Mouse (Mus musculus) forebrain, embryonic 11.5 days (tissue): ENCODE measurements around the gene Aven. TPM values are rescaled to one million over a fixed set of nuclear protein-coding genes. Genes with fewer than 3 reads are reported as not detected.

Experiments used
- ATAC-seq: fragments of 200-750 bp; cut with Nextera tagmentation; replicated peaks from 2 replicates; pipeline ENCODE4 v1.8.0; 2017; ENCODE audit warnings: moderate TSS enrichment; ENCODE audit not compliant: low FRiP score
- DNase-seq: peaks from one replicate; pipeline ENCODE4 v3.0.0-alpha.2; 2017; ENCODE audit warnings: low spot score
- H3K27ac ChIP-seq: fragments of 300-500 bp; sonication (generic); 2 replicates; pipeline ENCODE4 v1.5.1; 2014; ENCODE audit warnings: low read depth, low read length
- H3K27me3 ChIP-seq: fragments of 300-500 bp; sonication (generic); 2 replicates; pipeline ENCODE4 v1.6.1; 2014; ENCODE audit warnings: mild to moderate bottlenecking, low read length, mixed read lengths; ENCODE audit not compliant: control insufficient read depth, insufficient read depth
- H3K36me3 ChIP-seq: fragments of 300-500 bp; sonication (generic); 2 replicates; pipeline ENCODE4 v1.6.1; 2014; ENCODE audit warnings: mild to moderate bottlenecking, low read length, moderate library complexity, mixed read lengths; ENCODE audit not compliant: control insufficient read depth, insufficient read depth
- H3K4me1 ChIP-seq: fragments of 300-500 bp; sonication (generic); replicated peaks from 2 replicates; pipeline ENCODE4 v1.6.1; 2014; ENCODE audit warnings: low read length, mixed read lengths; ENCODE audit not compliant: control insufficient read depth, insufficient read depth
- H3K4me2 ChIP-seq: fragments of 300-500 bp; sonication (generic); 2 replicates; pipeline ENCODE4 v1.6.1; 2014; ENCODE audit warnings: low read depth, mild to moderate bottlenecking, low read length, moderate library complexity, mixed read lengths; ENCODE audit not compliant: severe bottlenecking
- H3K4me3 ChIP-seq: fragments of 300-500 bp; sonication (generic); 2 replicates; pipeline ENCODE4 v1.5.1; 2014; ENCODE audit warnings: low read depth, low read length
- H3K9ac ChIP-seq: fragments of 300-500 bp; sonication (generic); 2 replicates; pipeline ENCODE4 v1.6.1; 2014; ENCODE audit warnings: low read length
- H3K9me3 ChIP-seq: fragments of 300-500 bp; sonication (generic); 2 replicates; pipeline ENCODE4 v1.6.1; 2016; ENCODE audit warnings: low read length, mixed read lengths; ENCODE audit not compliant: control insufficient read depth
- WGBS: fragments of 180-500 bp; shearing (Covaris S2); extraction: QIAGEN DNeasy Blood & Tissue Kit; methylation state at CpG from one replicate; pipeline ENCODE4 v1.1.7; 2014; 5-methylcytosine and 5-hydroxymethylcytosine counted together
- polyA plus RNA-seq: library from polyadenylated mRNA; unstranded; fragments of >200 nt; fragmentation: Nextera tagmentation; extraction: Ambion mirVana; gene quantifications from 2 replicates; pipeline ENCODE4 v1.2.1, GENCODE M21; 2014

Gene Aven
- polyA plus RNA-seq, 1 experiment from 2014 or later, result 6.1 TPM

DNA sequence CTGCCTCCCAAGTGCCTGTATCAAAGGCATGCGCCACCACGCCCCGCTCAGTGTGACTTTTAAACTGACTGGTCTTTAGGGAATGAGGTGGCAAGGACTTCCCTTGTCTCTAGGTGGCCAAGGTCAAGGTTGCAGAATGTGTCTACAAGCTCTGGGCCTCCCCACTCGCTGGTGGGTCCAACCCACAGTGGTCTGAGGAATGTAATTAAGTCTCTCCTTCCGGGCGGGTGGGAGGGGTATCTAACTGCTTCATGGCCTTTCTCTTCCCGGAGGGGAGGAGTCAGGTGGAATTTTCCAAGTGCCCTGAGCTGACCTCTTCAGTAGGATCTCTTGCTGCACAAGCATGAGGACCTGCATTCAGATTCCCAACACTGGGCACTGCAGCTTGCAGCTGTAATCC, 5.1 kb downstream of the Aven start:
- no peak for ATAC-seq
- Histone ChIP-seq H3K27ac (no peak overlapping the region), H3K4me2 (no peak overlapping the region), H3K27me3 (no peaks in the 10 kb centered on the region), H3K9ac (no peak overlapping the region), H3K9me3 (no peaks in the 10 kb centered on the region), H3K4me3 (no peak overlapping the region), H3K4me1 (no peaks in the 10 kb centered on the region; the same call in 1 of the 2 replicates), H3K36me3 (no peaks in the 10 kb centered on the region)
- DNase-seq, result no peak
- 75% methylated on average over 7 of the region's 7 CpGs for WGBS

DNA sequence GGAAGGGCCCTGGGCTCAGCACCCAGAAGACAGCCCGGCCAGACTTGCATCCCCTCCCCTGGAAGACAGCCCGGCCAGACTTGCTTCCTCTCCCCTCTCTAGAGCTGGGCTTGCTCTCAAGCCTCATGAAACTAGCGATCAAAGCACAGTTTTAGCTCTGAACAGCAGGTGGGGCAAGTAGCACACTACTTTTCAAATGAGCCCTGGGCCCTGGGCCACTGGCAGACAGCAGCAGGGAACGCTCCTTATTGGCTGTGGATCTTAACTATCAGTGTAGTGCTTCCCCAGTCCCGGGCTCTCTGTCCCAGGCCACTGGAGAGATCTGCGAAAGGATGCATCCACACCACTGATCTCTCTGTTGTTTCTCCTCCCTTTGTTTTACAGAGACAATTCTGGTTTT, 8.4 kb downstream of the Aven start:
- DNase-seq (peak; percentile 80), ATAC-seq (peak; percentile 91)

DNA sequence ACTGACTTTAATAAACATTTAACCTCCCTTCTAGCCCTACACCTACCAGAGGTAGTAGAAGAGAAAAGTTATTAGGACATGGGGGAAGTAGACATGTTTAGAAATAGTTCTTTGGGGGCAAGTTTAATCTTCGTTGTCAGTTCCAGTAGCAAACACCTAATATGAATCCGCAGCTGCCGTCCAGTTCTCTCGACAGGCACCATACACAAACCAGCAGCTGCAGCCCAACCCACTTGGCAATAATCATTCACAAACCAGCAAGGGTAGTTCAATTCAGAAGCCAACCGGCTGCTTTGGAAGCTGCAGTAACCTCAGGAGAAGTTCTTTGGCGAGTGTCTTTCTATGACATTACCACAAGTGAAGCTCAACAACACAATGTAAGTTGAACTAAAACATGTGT, 11.2 kb downstream of the Aven start:
- no peak overlapping the region for H3K4me3 ChIP-seq
- no peak for ATAC-seq
- H3K27me3 ChIP-seq, result no peaks in the 10 kb centered on the region
- no peaks in the 10 kb centered on the region for H3K36me3 ChIP-seq
- no peaks in the 10 kb centered on the region; the same call in 1 of the 2 replicates for H3K4me1 ChIP-seq
- H3K27ac ChIP-seq, result no peak overlapping the region
- no peaks in the 10 kb centered on the region for H3K9me3 ChIP-seq
- H3K4me2 ChIP-seq, result no peak overlapping the region
- no peak overlapping the region for H3K9ac ChIP-seq
- DNase-seq, result no peak
- WGBS, result 91% methylated on average over 6 of the region's 6 CpGs

More for the DNA sequence above, 8.4 kb downstream of the Aven start:
- Histone ChIP-seq H3K4me3 (no peak overlapping the region), H3K36me3 (no peaks in the 10 kb centered on the region), H3K4me2 (no peak overlapping the region), H3K9me3 (no peaks in the 10 kb centered on the region), H3K27me3 (no peaks in the 10 kb centered on the region), H3K9ac (no peak overlapping the region; the same call in none of the 2 replicates), H3K4me1 (no peaks in the 10 kb centered on the region; the same call in 1 of the 2 replicates), H3K27ac (no peak overlapping the region)
- WGBS, result 9% methylated on average over 6 of the region's 6 CpGs

DNA sequence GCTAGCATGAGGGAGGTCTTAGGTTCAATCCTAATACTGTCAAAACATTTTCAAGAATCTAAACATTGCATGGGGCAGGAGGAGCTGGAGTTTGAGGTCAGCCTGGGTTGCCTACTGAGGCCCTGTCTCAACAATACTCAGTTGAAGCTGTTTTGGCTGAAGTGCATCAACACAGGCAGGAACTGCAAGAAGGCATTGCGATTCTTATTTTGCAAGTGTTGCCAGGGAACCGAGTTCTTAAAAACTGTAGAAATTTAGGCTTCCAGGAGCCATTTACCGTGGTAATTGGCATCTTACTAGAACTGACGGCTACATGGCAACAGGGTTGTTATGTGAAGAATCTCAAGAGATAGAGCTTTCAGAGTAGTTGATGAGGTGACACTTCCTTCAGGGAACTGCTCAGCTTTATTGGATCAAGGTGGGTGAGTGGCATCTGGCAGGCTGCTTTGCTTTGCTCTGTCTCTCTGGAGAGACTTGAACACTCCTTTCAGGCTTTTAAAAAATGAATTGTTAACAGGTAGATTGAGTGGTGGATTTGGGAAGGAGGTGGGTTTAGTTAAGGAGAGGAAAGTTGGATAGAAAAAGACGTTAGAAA, 14.2 kb downstream of the Aven start:
- H3K27ac ChIP-seq, result no peak overlapping the region
- no peak overlapping the region for H3K4me3 ChIP-seq
- WGBS, result 79% methylated on average over 5 of the region's 5 CpGs
- ATAC-seq, result no peak
- no peak overlapping the region for H3K9ac ChIP-seq
- no peaks in the 10 kb centered on the region for H3K36me3 ChIP-seq
- H3K9me3 ChIP-seq, result no peaks in the 10 kb centered on the region
- DNase-seq, result no peak
- H3K4me1 ChIP-seq, result no peaks in the 10 kb centered on the region
- H3K4me2 ChIP-seq, result no peak overlapping the region
- no peaks in the 10 kb centered on the region for H3K27me3 ChIP-seq

DNA sequence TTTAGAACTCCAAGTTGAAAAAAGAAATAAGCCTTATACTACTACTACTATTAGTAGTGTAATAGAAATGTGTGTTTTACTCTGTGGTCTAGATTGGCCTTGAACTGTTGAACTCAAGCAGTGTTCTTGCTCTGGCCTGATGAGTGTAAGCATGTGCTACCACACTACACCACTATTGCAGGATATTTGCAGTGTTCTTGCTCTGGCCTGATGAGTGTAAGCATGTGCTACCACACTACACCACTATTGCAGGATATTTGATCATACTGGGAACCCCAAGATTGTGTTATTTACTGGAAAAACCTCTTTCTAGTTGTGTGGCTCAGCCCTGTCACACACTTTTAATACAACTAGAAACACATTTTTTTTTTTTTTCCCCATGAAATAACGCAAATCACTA, 14.7 kb downstream of the Aven start:
- ATAC-seq (no peak), DNase-seq (no peak)
- Histone ChIP-seq H3K9ac (no peak overlapping the region), H3K27ac (no peak overlapping the region), H3K4me1 (no peaks in the 10 kb centered on the region), H3K27me3 (no peaks in the 10 kb centered on the region), H3K4me3 (no peak overlapping the region), H3K4me2 (no peak overlapping the region), H3K36me3 (no peaks in the 10 kb centered on the region), H3K9me3 (no peaks in the 10 kb centered on the region)
- WGBS, result 97% methylated on average over 1 of the region's 1 CpGs

DNA sequence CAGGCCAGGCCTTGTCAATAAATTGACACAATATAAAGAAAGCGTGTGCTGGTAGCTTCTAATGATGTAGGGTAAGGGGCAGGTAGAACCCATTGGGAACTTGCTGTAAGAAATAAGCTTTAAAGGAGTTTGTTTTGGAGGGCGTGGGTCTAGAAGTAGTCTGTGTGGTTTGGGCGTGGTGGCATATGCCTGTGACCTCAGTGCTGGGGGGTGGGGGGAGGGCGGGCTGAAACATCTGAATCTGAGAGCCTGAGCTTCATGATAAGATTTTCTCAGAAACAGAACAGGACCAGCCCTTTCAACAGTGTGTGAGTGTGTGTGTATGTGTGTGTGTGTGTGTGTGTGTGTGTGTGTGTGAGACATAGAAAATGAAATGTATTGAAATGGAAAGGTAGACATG, 17.4 kb downstream of the Aven start:
- H3K27me3 ChIP-seq, result no peaks in the 10 kb centered on the region
- no peaks in the 10 kb centered on the region for H3K4me1 ChIP-seq
- WGBS, result 89% methylated on average over 4 of the region's 4 CpGs
- no peaks in the 10 kb centered on the region for H3K9me3 ChIP-seq
- DNase-seq (no peak), ATAC-seq (no peak)
- no peak overlapping the region for H3K4me3 ChIP-seq
- no peak overlapping the region for H3K4me2 ChIP-seq
- no peak overlapping the region for H3K27ac ChIP-seq
- no peaks in the 10 kb centered on the region for H3K36me3 ChIP-seq
- H3K9ac ChIP-seq, result no peak overlapping the region

DNA sequence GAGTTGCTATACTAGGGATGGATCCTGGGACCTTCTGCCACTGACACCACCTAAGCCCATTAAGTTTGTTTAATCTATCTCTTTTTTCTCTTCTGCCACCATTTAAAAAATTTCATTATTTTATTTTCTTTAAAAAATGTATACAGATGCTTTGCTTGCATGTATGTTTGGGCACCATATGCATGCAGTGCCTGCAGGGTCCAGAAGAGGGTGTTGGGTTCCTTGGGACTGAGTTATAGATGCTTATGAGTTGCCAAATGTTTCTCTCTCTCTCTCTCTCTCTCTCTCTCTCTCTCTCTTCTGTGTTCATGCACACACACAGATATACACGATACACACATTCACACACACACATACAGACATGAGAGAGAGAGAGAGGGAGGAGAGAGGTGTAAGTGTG, 20.3 kb downstream of the Aven start:
- Histone ChIP-seq H3K9me3 (no peaks in the 10 kb centered on the region), H3K4me3 (no peak overlapping the region), H3K36me3 (no peaks in the 10 kb centered on the region), H3K27ac (no peak overlapping the region), H3K9ac (no peak overlapping the region), H3K4me2 (no peak overlapping the region), H3K27me3 (no peaks in the 10 kb centered on the region), H3K4me1 (no peaks in the 10 kb centered on the region)
- DNase-seq (no peak), ATAC-seq (no peak)
- 76% methylated on average over 1 of the region's 1 CpGs for WGBS

DNA sequence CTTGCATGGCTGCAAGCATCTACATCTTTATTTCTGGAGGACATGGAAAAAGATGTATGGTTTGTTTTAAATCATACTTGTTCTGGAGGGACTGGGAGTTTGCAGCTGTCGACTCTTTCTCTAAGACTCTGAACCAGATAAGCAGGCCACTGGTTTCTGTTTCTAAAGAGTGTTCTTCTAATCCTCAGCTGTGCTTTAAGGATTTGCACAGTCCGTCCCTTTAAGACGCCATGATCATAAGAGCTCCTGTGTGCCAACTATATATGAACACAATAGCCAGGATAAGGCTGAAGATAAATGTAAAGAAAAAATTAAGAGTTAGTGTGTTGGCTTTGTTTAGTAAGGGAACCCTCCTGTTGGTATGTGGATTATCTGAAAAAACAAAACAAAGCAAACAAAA, 24.0 kb downstream of the Aven start:
- H3K27me3 ChIP-seq, result no peaks in the 10 kb centered on the region
- no peak overlapping the region for H3K27ac ChIP-seq
- no peak overlapping the region for H3K9ac ChIP-seq
- H3K9me3 ChIP-seq, result no peaks in the 10 kb centered on the region; the same call in 1 of the 2 replicates
- H3K36me3 ChIP-seq, result no peaks in the 10 kb centered on the region
- H3K4me3 ChIP-seq, result no peak overlapping the region
- no peaks in the 10 kb centered on the region for H3K4me1 ChIP-seq
- 82% methylated on average over 3 of the region's 3 CpGs for WGBS
- no peak for ATAC-seq
- no peak for DNase-seq
- no peak overlapping the region for H3K4me2 ChIP-seq

DNA sequence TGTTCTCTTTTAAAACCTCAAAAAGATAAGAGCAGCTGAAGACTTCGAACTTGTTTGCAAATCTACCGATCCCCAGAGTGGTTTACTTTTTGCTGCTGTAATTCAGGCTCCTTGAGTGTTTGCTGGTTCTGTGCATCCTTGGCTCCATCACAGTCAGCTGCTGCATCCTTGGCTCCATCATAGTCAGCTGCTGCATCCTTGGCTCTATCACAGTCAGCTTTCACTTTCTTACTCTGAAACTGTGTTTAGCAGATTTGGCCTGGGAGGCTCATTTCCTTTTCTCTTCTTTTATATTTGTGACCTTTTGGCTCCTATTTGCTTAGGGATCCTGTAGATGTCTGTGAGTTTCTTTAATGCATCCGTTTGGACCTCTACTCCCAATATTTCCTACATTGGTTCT, 24.5 kb downstream of the Aven start:
- no peaks in the 10 kb centered on the region; the same call in 1 of the 2 replicates for H3K9me3 ChIP-seq
- H3K27ac ChIP-seq, result no peak overlapping the region
- H3K4me1 ChIP-seq, result no peaks in the 10 kb centered on the region
- no peak overlapping the region for H3K4me2 ChIP-seq
- H3K4me3 ChIP-seq, result no peak overlapping the region
- ATAC-seq (no peak), DNase-seq (no peak)
- H3K27me3 ChIP-seq, result no peaks in the 10 kb centered on the region
- no peak overlapping the region for H3K9ac ChIP-seq
- WGBS, result 89% methylated on average over 3 of the region's 3 CpGs
- H3K36me3 ChIP-seq, result no peaks in the 10 kb centered on the region
